Mouse (Mus musculus) kidney, adult 2 months (tissue): Measurements from ENCODE around the gene Gaa. TPM values are rescaled to one million over a fixed set of nuclear protein-coding genes. Genes with fewer than 3 reads are reported as not detected.
A peak's percentile ranks its signal among the peaks of the same experiment; 100 is the strongest.

Source experiments
- DNase-seq: peaks from one replicate; pipeline ENCODE4 v3.0.0; 2021
- H3K27ac ChIP-seq: fragments of 200-500 bp; 2 replicates; pipeline ENCODE4 v1.5.1; 2012; ENCODE audit warnings: low read depth, low read length, control low read depth, inconsistent platforms; ENCODE audit not compliant: insufficient read depth
- H3K27me3 ChIP-seq: fragments of 200-500 bp; replicated peaks from 2 replicates; pipeline ENCODE4 v1.6.1; 2012; ENCODE audit warnings: mild to moderate bottlenecking, moderate library complexity, low read length, inconsistent platforms; ENCODE audit not compliant: control insufficient read depth, insufficient read depth
- H3K36me3 ChIP-seq: fragments of 200-500 bp; 2 replicates; pipeline ENCODE4 v1.6.1; 2012; ENCODE audit warnings: mild to moderate bottlenecking, moderate library complexity, low read length, inconsistent platforms; ENCODE audit not compliant: control insufficient read depth, insufficient read depth
- H3K4me1 ChIP-seq: fragments of 200-500 bp; 2 replicates; pipeline ENCODE4 v1.6.1; 2011; ENCODE audit warnings: low read length; ENCODE audit not compliant: control insufficient read depth, insufficient read depth
- H3K4me3 ChIP-seq: fragments of 200-500 bp; 2 replicates; pipeline ENCODE4 v1.5.1; 2011; ENCODE audit warnings: mild to moderate bottlenecking, low read depth, low read length, control low read depth; ENCODE audit not compliant: insufficient read depth
- CTCF ChIP-seq: fragments of 200-500 bp; conservative IDR thresholded peaks from 2 replicates; pipeline ENCODE4 v1.5.1; 2011; ENCODE audit warnings: low read depth, mild to moderate bottlenecking, control low read depth, low read length, moderate library complexity, mixed read lengths; ENCODE audit not compliant: insufficient read depth, insufficient read length
- POLR2A ChIP-seq: fragments of 200-500 bp; IDR thresholded peaks from one replicate; pipeline ENCODE4 v1.6.1; 2011; ENCODE audit warnings: low read depth, low read length, control low read depth
- WGBS: fragments of 180-500 bp; shearing (Covaris S2); methylation state at CpG from one replicate; pipeline ENCODE4 v1.1.7; 2018; 5-methylcytosine and 5-hydroxymethylcytosine counted together
- polyA plus RNA-seq: library from polyadenylated mRNA; depleted of rRNA; stranded (reverse); fragments of >200 nt; gene quantifications from 2 replicates; pipeline ENCODE4 v1.2.3, GENCODE M21; 2012; rRNA removed

The Gaa gene
- polyA plus RNA-seq, result 152 and 171 TPM in 2 replicates

GRCm38 (mm10) chr11:119267768-119268556, at the start of gene Gaa:
TSS of gene Gaa (plus strand) at chr11:119267887.
- peak; percentile 96 for DNase-seq
- H3K36me3 ChIP-seq, result no peaks in the 10 kb centered on the region
- H3K27me3 ChIP-seq, result no peaks in the 10 kb centered on the region
- H3K4me3 ChIP-seq, result peak within 1 kb of the TSS; percentile 80
- H3K27ac ChIP-seq, result peak within 1 kb of the TSS; percentile 79
- 2% methylated on average over 52 of the region's 52 CpGs for WGBS
- H3K4me1 ChIP-seq, result peaks cover 5% of the 10 kb centered on the region; the same call in 1 of the 2 replicates
- TF ChIP-seq CTCF (peak; percentile 96), POLR2A (no peak)

- peak overlapping the region; percentile 3 for H3K4me3 ChIP-seq
- H3K36me3 ChIP-seq, result no peaks in the 10 kb centered on the region
- H3K27me3 ChIP-seq, result no peaks in the 10 kb centered on the region
- H3K27ac ChIP-seq, result peak overlapping the region; percentile 67; the same call in 1 of the 2 replicates
- peaks cover 24% of the 10 kb centered on the region for H3K4me1 ChIP-seq
- 33% methylated on average over 17 of the region's 17 CpGs for WGBS
- peak; percentile 96 for DNase-seq
- TF ChIP-seq POLR2A, result no peak
- TF ChIP-seq CTCF, result 0 out of 2 replicates have a peak, but pooled peaks have one; percentile 6
These were observed 47.7 kb upstream of the Gaa start for GRCm38 (mm10) chr11:119219816-119220465.

- no peak for DNase-seq
- WGBS, result 46% methylated on average over 10 of the region's 11 CpGs
- no peak for TF ChIP-seq POLR2A
- no peak for TF ChIP-seq CTCF
- Histone ChIP-seq H3K36me3 (no peaks in the 10 kb centered on the region), H3K27me3 (no peaks in the 10 kb centered on the region), H3K27ac (no peak overlapping the region), H3K4me3 (no peak overlapping the region), H3K4me1 (peaks cover 13% of the 10 kb centered on the region; the same call in 1 of the 2 replicates)
These were observed 45.7 kb upstream of the Gaa start for GRCm38 (mm10) chr11:119221812-119222510.

- Histone ChIP-seq H3K4me3 (no peak overlapping the region), H3K4me1 (peaks cover 13% of the 10 kb centered on the region; the same call in 1 of the 2 replicates), H3K27ac (no peak overlapping the region), H3K27me3 (no peaks in the 10 kb centered on the region), H3K36me3 (no peaks in the 10 kb centered on the region)
- 75% methylated on average over 20 of the region's 20 CpGs for WGBS
- peak; percentile 23 for DNase-seq
- TF ChIP-seq POLR2A (no peak), CTCF (no peak)
These were observed 44.4 kb upstream of the Gaa start for GRCm38 (mm10) chr11:119223124-119223890.

GRCm38 (mm10) chr11:119224926-119225325, 42.8 kb upstream of the Gaa start:
- 97% methylated on average over 6 of the region's 6 CpGs for WGBS
- Histone ChIP-seq H3K4me1 (peaks cover 10% of the 10 kb centered on the region; the same call in 1 of the 2 replicates), H3K36me3 (no peaks in the 10 kb centered on the region), H3K27me3 (no peaks in the 10 kb centered on the region), H3K4me3 (no peak overlapping the region), H3K27ac (no peak overlapping the region)
- DNase-seq, result no peak
- no peak for TF ChIP-seq POLR2A
- no peak for TF ChIP-seq CTCF

GRCm38 (mm10) chr11:119225634-119226033, 42.1 kb upstream of the Gaa start:
- TF ChIP-seq CTCF (no peak), POLR2A (no peak)
- Histone ChIP-seq H3K4me3 (no peak overlapping the region), H3K4me1 (peaks cover 5% of the 10 kb centered on the region; the same call in 1 of the 2 replicates), H3K36me3 (no peaks in the 10 kb centered on the region), H3K27me3 (no peaks in the 10 kb centered on the region), H3K27ac (no peak overlapping the region)
- WGBS, result 89% methylated on average over 9 of the region's 9 CpGs
- no peak for DNase-seq
